Mouse (Mus musculus) megakaryocyte, embryonic 14.5 days (primary cell): Measurements from ENCODE around the gene Suclg1. TPM values are rescaled to one million over a fixed set of nuclear protein-coding genes. Genes with fewer than 3 reads are reported as not detected.

Source experiments
- H3K27me3 ChIP-seq: replicated peaks from 2 replicates; pipeline ENCODE3; 2012; ENCODE audit warnings: inconsistent platforms
- H3K36me3 ChIP-seq: replicated peaks from 2 replicates; pipeline ENCODE3; 2012; ENCODE audit warnings: low read length, inconsistent platforms, mixed read lengths
- H3K4me1 ChIP-seq: 2 replicates; pipeline ENCODE4 v1.6.1; 2012; ENCODE audit warnings: inconsistent platforms
- H3K4me3 ChIP-seq: replicated peaks from 2 replicates; pipeline ENCODE3; 2012; ENCODE audit warnings: moderate library complexity, mild to moderate bottlenecking, inconsistent platforms
- H3K9me3 ChIP-seq: 2 replicates; pipeline ENCODE4 v1.6.1; 2012; ENCODE audit warnings: inconsistent platforms
- FLI1 ChIP-seq: IDR thresholded peaks from 2 replicates; pipeline ENCODE4 v1.6.1; 2012; ENCODE audit warnings: low read length, inconsistent platforms, mixed read lengths
- GATA1 ChIP-seq: IDR thresholded peaks from 3 replicates; pipeline ENCODE4 v1.6.1; 2012; ENCODE audit warnings: mixed read lengths, low read length, inconsistent platforms, borderline replicate concordance
- polyA plus RNA-seq: library from polyadenylated mRNA; stranded (reverse); fragments of >175 nt; gene quantifications from 2 replicates; pipeline ENCODE4 v1.2.3, GENCODE M21; 2012; ENCODE audit warnings: low replicate concordance; ENCODE audit not compliant: insufficient read depth

Gene Suclg1
- polyA plus RNA-seq = 22.8 and 87.7 TPM in 2 replicates

GRCm38 (mm10) chr6:73248237-73249048, at the start of gene Suclg1:
Suclg1 (plus strand) TSS chr6:73248382.
- TF ChIP-seq GATA1 = no peak
- TF ChIP-seq FLI1 = no peak
- Histone ChIP-seq H3K4me1 (peaks cover 27% of the 10 kb centered on the region), H3K27me3 (peaks cover 2% of the 10 kb centered on the region), H3K36me3 (peaks cover 18% of the 10 kb centered on the region), H3K4me3 (peak within 1 kb of the TSS; percentile 98), H3K9me3 (peaks cover 3% of the 10 kb centered on the region; the same call in 1 of the 2 replicates)

GRCm38 (mm10) chr6:73203724-73204123, 44.5 kb upstream of the Suclg1 start:
- TF ChIP-seq FLI1 = no peak
- TF ChIP-seq GATA1 = no peak
- Histone ChIP-seq H3K9me3 (peaks cover 4% of the 10 kb centered on the region; the same call in 1 of the 2 replicates), H3K36me3 (no peaks in the 10 kb centered on the region), H3K4me1 (peaks cover 3% of the 10 kb centered on the region; the same call in 1 of the 2 replicates), H3K27me3 (peaks cover 11% of the 10 kb centered on the region), H3K4me3 (no peak overlapping the region)

- H3K36me3 ChIP-seq = no peaks in the 10 kb centered on the region
- no peak for TF ChIP-seq GATA1
- no peak for TF ChIP-seq FLI1
- peaks cover 7% of the 10 kb centered on the region; the same call in 1 of the 2 replicates for H3K4me1 ChIP-seq
- no peak overlapping the region for H3K4me3 ChIP-seq
- peaks cover 4% of the 10 kb centered on the region; the same call in 1 of the 2 replicates for H3K9me3 ChIP-seq
- H3K27me3 ChIP-seq = peaks cover 20% of the 10 kb centered on the region
Measured at GRCm38 (mm10) chr6:73204937-73205336, 43.2 kb upstream of the Suclg1 start.

DNA sequence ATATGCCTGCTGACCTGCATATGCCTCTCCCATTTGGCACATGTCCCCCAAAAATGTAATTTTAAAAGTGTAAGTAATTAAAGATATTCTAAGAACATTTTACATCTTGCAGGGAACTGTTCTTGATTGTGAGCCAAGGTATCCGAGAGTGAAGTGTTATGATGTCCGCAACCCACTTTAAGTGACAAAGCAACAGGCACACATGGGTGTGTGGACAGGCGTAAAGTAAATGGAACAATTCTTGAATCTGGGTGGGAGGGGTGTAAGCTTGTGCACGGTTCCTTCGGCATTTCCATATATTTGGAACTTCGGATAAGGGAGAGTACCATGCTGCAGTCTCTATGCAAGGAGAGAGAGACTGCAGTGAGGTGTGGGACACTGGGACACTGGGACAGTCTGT, 38.6 kb upstream of the Suclg1 start:
- TF ChIP-seq GATA1 (no peak), FLI1 (no peak)
- peaks cover 11% of the 10 kb centered on the region; the same call in 1 of the 2 replicates for H3K4me1 ChIP-seq
- peaks cover 18% of the 10 kb centered on the region for H3K27me3 ChIP-seq

DNA sequence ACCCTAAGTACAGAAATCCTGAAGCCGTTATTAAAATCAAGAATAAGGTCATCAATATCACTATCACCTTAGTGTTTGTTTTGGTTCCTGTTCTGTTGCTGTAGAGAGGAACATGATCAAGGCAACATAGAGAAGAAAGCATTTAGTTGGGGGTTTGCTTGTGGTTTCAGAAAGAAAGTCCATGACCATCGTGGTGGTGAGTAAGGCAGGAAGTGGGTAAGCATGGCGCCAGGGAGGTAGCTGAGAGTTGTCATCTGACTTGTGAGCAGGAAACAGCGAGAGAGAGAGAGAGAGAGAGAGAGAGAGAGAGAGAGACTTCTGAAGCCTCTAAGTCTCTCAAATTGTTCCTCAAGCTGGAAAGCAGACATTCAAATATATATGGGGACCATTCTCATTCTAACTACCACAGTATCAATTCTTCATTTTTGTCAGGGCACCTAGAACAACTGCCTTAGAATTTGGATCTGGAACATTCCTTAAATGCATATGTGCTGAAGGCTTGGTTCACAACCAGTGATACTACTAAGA, 37.7 kb upstream of the Suclg1 start:
- no peak for TF ChIP-seq GATA1
- TF ChIP-seq FLI1 = no peak
- Histone ChIP-seq H3K4me1 (peaks cover 11% of the 10 kb centered on the region; the same call in 1 of the 2 replicates), H3K27me3 (peaks cover 18% of the 10 kb centered on the region), H3K9me3 (peaks cover 4% of the 10 kb centered on the region; the same call in 1 of the 2 replicates), H3K4me3 (no peak overlapping the region), H3K36me3 (no peaks in the 10 kb centered on the region)

More for the DNA sequence above, 38.6 kb upstream of the Suclg1 start:
- no peaks in the 10 kb centered on the region for H3K36me3 ChIP-seq
- H3K9me3 ChIP-seq = peaks cover 4% of the 10 kb centered on the region; the same call in 1 of the 2 replicates
- H3K4me3 ChIP-seq = no peak overlapping the region

GRCm38 (mm10) chr6:73211036-73211435, 37.1 kb upstream of the Suclg1 start:
- Histone ChIP-seq H3K27me3 (peaks cover 16% of the 10 kb centered on the region), H3K9me3 (peaks cover 1% of the 10 kb centered on the region; the same call in 1 of the 2 replicates), H3K4me3 (no peak overlapping the region), H3K4me1 (peaks cover 11% of the 10 kb centered on the region; the same call in 1 of the 2 replicates), H3K36me3 (no peaks in the 10 kb centered on the region)
- no peak for TF ChIP-seq GATA1
- TF ChIP-seq FLI1 = no peak

- TF ChIP-seq GATA1 = no peak
- TF ChIP-seq FLI1 = no peak
- H3K9me3 ChIP-seq = no peaks in the 10 kb centered on the region
- peaks cover 14% of the 10 kb centered on the region for H3K27me3 ChIP-seq
- no peaks in the 10 kb centered on the region for H3K36me3 ChIP-seq
- no peak overlapping the region for H3K4me3 ChIP-seq
- peaks cover 11% of the 10 kb centered on the region; the same call in 1 of the 2 replicates for H3K4me1 ChIP-seq
Measured at GRCm38 (mm10) chr6:73211602-73212001, 36.6 kb upstream of the Suclg1 start.

DNA sequence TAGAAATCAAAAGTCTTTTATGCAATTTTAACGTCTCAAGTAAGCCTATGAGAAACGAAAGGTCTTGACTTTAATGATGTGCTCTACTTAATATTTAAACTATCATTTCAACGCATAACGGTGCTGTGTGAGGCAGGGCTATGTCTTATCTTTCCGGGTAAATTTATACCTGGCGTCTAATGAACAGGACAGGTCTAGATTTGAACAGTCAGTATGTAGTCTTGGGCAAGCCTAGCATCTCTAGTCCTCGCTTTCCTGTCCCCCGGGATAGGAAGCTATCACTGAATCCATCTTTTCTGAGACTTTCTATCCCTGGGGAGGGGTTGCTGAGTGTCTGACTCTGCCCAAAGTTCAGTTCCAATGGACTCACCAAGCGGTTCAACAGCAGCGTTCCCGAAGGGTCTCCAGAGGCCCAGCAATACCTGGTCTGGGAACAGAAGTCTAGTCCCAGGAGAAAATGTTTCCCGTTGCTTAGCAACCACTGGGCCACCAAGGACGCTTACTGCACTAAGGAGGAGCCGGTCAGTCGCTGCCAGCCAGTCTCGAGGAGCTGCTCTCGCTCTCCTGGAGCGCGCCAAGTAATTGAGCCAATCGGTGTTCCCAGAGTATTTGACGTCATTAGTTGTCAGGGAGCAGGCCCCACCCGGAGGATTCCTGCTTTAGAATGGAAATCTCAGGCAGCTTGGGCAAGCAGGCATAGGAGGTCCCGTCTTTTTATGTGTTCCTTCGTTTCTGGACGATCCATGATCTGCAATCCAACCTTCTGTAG, 26.8 kb upstream of the Suclg1 start, which contains the start of gene Dnah6:
Gene Dnah6, minus strand, starts transcription at position 463 of the 769 bp plus-strand sequence.
- Histone ChIP-seq H3K9me3 (no peaks in the 10 kb centered on the region; the same call in 1 of the 2 replicates), H3K27me3 (peaks cover 30% of the 10 kb centered on the region), H3K36me3 (no peaks in the 10 kb centered on the region), H3K4me3 (peak within 1 kb of the TSS; percentile 86), H3K4me1 (peaks cover 13% of the 10 kb centered on the region)
- no peak for TF ChIP-seq GATA1
- TF ChIP-seq FLI1 = no peak

- Histone ChIP-seq H3K4me3 (peak overlapping the region; percentile 86), H3K4me1 (peaks cover 13% of the 10 kb centered on the region), H3K27me3 (peaks cover 32% of the 10 kb centered on the region), H3K9me3 (no peaks in the 10 kb centered on the region; the same call in 1 of the 2 replicates), H3K36me3 (no peaks in the 10 kb centered on the region)
- TF ChIP-seq GATA1 (no peak), FLI1 (no peak)
Measured at GRCm38 (mm10) chr6:73221958-73222735, 26.0 kb upstream of the Suclg1 start.
